Mouse (Mus musculus): ENCODE results near the gene Cpeb1. TPM values are rescaled to one million over a fixed set of nuclear protein-coding genes. Genes with fewer than 3 reads are reported as not detected.

Gene Cpeb1
- polyA plus RNA-seq, 1 experiment from 2014 or later: 0.08 TPM

GRCm38 (mm10) chr7:81338522-81338873 lies 116.8 kb downstream of the Cpeb1 start:
- Histone ChIP-seq H3K4me2 (ENCODE audit: low read depth, low read length) (no peak overlapping the region), H3K27me3 (ENCODE audit: insufficient read depth, low read length) (no peaks in the 10 kb centered on the region), H3K4me3 (ENCODE audit: low read depth, low read length) (no peak overlapping the region), H3K36me3 (replicated peaks; ENCODE audit: insufficient read depth, low read length) (peaks cover 45% of the 10 kb centered on the region), H3K9me3 (ENCODE audit: low read length) (no peaks in the 10 kb centered on the region), H3K4me1 (ENCODE audit: insufficient read depth) (peaks cover 14% of the 10 kb centered on the region), H3K9ac (replicated peaks) (no peak overlapping the region), H3K27ac (ENCODE audit: low read depth) (no peak overlapping the region)
- WGBS (ENCODE audit: insufficient replicate concordance): 76% methylated on average over 3 of the region's 3 CpGs
- no peak for ATAC-seq
- TF ChIP-seq CTCF (IDR thresholded peaks at IDR 0.05; ENCODE audit: low read depth): no peak
- TF ChIP-seq EP300 (IDR thresholded peaks at IDR 0.05; ENCODE audit: low read depth): no peak
- DNase-seq: no peak

DNA sequence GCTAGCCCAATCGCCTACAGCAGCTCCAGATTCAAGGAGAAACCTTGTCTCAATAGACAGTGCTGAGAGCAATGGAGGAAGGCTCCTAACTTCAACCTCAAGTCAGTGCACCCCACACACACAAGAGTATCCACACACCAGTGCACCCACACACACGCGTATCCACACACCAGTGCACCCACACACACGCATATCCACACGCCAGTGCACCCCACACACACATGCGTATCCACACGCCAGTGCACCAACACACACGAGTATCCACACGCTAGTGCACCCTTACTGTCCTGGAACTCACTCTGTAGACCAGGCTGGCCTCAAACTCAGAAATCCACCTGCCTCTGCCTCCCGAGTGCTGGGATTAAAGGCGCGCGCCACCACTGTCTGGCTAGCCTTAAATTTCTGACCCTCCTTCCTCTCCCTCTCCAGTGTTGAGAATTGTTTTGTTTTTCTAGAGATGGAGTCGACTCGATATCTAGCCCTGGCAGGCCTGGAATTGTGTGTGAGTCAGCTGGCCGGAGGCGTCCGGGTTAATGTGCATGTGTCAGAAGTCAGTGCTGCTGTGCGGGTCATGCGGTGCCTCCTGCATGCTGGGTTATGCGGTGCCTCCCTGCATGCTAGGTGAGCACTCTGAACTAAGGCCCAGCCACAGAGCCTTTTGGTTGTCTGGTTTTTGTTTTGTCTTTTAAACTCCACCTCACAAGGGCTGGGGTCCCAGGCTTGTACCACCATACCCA lies 117.3 kb downstream of the Cpeb1 start:
- peaks cover 9% of the 10 kb centered on the region for H3K4me1 ChIP-seq (ENCODE audit: insufficient read depth)
- no peak overlapping the region for H3K4me3 ChIP-seq (ENCODE audit: low read depth, low read length)
- peaks cover 43% of the 10 kb centered on the region for H3K36me3 ChIP-seq (replicated peaks; ENCODE audit: insufficient read depth, low read length)
- no peaks in the 10 kb centered on the region for H3K9me3 ChIP-seq (ENCODE audit: low read length)
- TF ChIP-seq EP300 (IDR thresholded peaks at IDR 0.05; ENCODE audit: low read depth) (no peak), CTCF (IDR thresholded peaks at IDR 0.05; ENCODE audit: low read depth) (no peak)
- H3K27me3 ChIP-seq (ENCODE audit: insufficient read depth, low read length): no peaks in the 10 kb centered on the region
- no peak overlapping the region for H3K9ac ChIP-seq (replicated peaks)
- no peak overlapping the region for H3K27ac ChIP-seq (ENCODE audit: low read depth)
- ATAC-seq: no peak
- 88% methylated on average over 21 of the region's 21 CpGs for WGBS (ENCODE audit: insufficient replicate concordance)
- DNase-seq: no peak
- no peak overlapping the region for H3K4me2 ChIP-seq (ENCODE audit: low read depth, low read length)

DNA sequence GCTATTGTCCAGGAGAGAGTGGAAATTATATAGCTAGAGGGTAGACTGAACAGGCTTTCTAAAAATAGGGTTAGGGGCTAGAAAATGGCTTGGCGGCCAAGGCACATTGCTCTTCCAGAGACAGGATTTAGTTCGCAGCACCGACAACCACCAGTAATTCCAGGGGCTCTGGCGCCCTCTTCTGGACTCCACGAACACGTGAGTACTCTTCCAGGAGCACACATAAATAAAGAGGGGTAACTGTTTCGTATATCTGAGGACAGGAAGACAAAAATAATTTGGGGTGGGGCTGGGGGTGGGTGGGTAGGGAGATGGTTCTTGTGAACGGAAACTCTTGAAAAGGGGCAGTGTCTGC lies 118.9 kb downstream of the Cpeb1 start:
- DNase-seq: peak; percentile 71
- H3K9ac ChIP-seq (replicated peaks): no peak overlapping the region
- 53% methylated on average over 8 of the region's 8 CpGs for WGBS (ENCODE audit: insufficient replicate concordance)
- no peak overlapping the region for H3K27ac ChIP-seq (ENCODE audit: low read depth)
- TF ChIP-seq EP300 (IDR thresholded peaks at IDR 0.05; ENCODE audit: low read depth) (no peak), CTCF (IDR thresholded peaks at IDR 0.05; ENCODE audit: low read depth) (peak; percentile 67)
- H3K9me3 ChIP-seq (ENCODE audit: low read length): no peaks in the 10 kb centered on the region
- H3K4me3 ChIP-seq (ENCODE audit: low read depth, low read length): no peak overlapping the region
- H3K4me2 ChIP-seq (ENCODE audit: low read depth, low read length): no peak overlapping the region
- no peaks in the 10 kb centered on the region for H3K4me1 ChIP-seq (ENCODE audit: insufficient read depth)
- H3K36me3 ChIP-seq (replicated peaks; ENCODE audit: insufficient read depth, low read length): peaks cover 36% of the 10 kb centered on the region
- ATAC-seq: no peak
- H3K27me3 ChIP-seq (ENCODE audit: insufficient read depth, low read length): no peaks in the 10 kb centered on the region

- ATAC-seq: peak; percentile 26
- Histone ChIP-seq H3K36me3 (replicated peaks; ENCODE audit: insufficient read depth, low read length) (peaks cover 34% of the 10 kb centered on the region), H3K4me3 (ENCODE audit: low read depth, low read length) (no peak overlapping the region), H3K4me2 (ENCODE audit: low read depth, low read length) (no peak overlapping the region), H3K27me3 (ENCODE audit: insufficient read depth, low read length) (no peaks in the 10 kb centered on the region), H3K27ac (ENCODE audit: low read depth) (no peak overlapping the region), H3K9ac (replicated peaks) (no peak overlapping the region), H3K9me3 (ENCODE audit: low read length) (no peaks in the 10 kb centered on the region), H3K4me1 (ENCODE audit: insufficient read depth) (no peaks in the 10 kb centered on the region)
- WGBS (ENCODE audit: insufficient replicate concordance): 74% methylated on average over 18 of the region's 18 CpGs
- no peak for DNase-seq
- TF ChIP-seq CTCF (IDR thresholded peaks at IDR 0.05; ENCODE audit: low read depth) (no peak), EP300 (IDR thresholded peaks at IDR 0.05; ENCODE audit: low read depth) (no peak)
Measured at GRCm38 (mm10) chr7:81335705-81336431, 119.4 kb downstream of the Cpeb1 start.

DNA sequence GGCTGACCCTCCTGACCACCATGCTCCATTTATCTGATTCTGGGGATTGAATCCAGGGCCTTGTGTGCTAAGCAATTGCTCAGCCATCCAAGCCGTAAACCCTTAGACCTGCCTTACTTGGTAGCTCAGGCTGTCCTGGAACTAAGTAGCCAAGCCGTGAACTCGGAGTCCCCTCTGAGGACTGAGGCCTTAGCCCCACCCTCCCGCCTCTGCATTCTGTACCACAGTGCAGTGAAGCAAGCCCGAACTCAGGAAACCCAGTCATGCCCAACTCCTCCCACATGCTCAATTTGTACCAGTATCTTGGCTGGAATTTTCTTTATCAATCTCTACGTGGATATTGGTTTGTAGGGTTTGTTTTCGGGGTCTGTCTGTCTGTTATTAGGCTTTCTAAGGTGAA lies 123.4 kb downstream of the Cpeb1 start:
- ATAC-seq (no peak), DNase-seq (no peak)
- Histone ChIP-seq H3K9me3 (ENCODE audit: low read length) (no peaks in the 10 kb centered on the region), H3K27me3 (ENCODE audit: insufficient read depth, low read length) (no peaks in the 10 kb centered on the region), H3K27ac (ENCODE audit: low read depth) (no peak overlapping the region), H3K4me3 (ENCODE audit: low read depth, low read length) (no peak overlapping the region), H3K36me3 (replicated peaks; ENCODE audit: insufficient read depth, low read length) (peaks cover 18% of the 10 kb centered on the region), H3K4me1 (ENCODE audit: insufficient read depth) (no peaks in the 10 kb centered on the region), H3K4me2 (ENCODE audit: low read depth, low read length) (no peak overlapping the region), H3K9ac (replicated peaks) (no peak overlapping the region)
- no peak for TF ChIP-seq CTCF (IDR thresholded peaks at IDR 0.05; ENCODE audit: low read depth)
- no peak for TF ChIP-seq EP300 (IDR thresholded peaks at IDR 0.05; ENCODE audit: low read depth)
- 75% methylated on average over 7 of the region's 7 CpGs for WGBS (ENCODE audit: insufficient replicate concordance)

GRCm38 (mm10) chr7:81330767-81331166 lies 124.5 kb downstream of the Cpeb1 start:
- WGBS (ENCODE audit: insufficient replicate concordance): 42% methylated on average over 3 of the region's 3 CpGs
- H3K27ac ChIP-seq (ENCODE audit: low read depth): no peak overlapping the region
- H3K4me3 ChIP-seq (ENCODE audit: low read depth, low read length): no peak overlapping the region
- no peak for TF ChIP-seq EP300 (IDR thresholded peaks at IDR 0.05; ENCODE audit: low read depth)
- no peak for TF ChIP-seq CTCF (IDR thresholded peaks at IDR 0.05; ENCODE audit: low read depth)
- no peak for DNase-seq
- H3K27me3 ChIP-seq (ENCODE audit: insufficient read depth, low read length): no peaks in the 10 kb centered on the region
- no peak for ATAC-seq
- H3K4me2 ChIP-seq (ENCODE audit: low read depth, low read length): no peak overlapping the region
- H3K4me1 ChIP-seq (ENCODE audit: insufficient read depth): no peaks in the 10 kb centered on the region
- H3K9ac ChIP-seq (replicated peaks): no peak overlapping the region
- H3K36me3 ChIP-seq (replicated peaks; ENCODE audit: insufficient read depth, low read length): peaks cover 18% of the 10 kb centered on the region
- H3K9me3 ChIP-seq (ENCODE audit: low read length): no peaks in the 10 kb centered on the region
